Mouse (Mus musculus): ENCODE measurements around the gene C5ar1. TPM values are rescaled to one million over a fixed set of nuclear protein-coding genes. Genes with fewer than 3 reads are reported as not detected.
"Not testable (repeated sequence)": the region's sequence is repeated elsewhere in the genome, so short reads cannot be mapped to it uniquely, and the experiment has no call there.

The C5ar1 gene
- polyA plus RNA-seq, 1 experiment: 1.3 TPM

DNA sequence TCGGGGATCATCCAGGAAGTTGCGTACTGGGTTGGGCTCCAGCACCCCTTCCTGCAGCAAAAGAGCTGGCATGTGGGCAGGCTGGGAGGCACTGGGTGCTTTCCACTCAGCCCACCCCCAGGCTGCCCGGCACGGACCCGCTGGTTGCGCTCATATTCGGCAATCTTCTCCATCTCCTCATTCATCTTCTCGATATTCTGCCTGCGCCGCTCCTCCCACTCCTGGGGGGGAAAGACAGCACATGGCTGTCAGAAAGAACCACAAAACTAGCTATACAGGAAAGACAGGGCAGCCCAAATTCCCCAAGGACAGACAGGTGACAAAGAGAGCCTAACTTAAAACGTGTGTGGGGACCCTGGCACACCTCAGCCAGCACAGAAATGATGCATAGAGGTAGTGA, 21.4 kb upstream of the C5ar1 start:
- no peak for DNase-seq (ENCODE audit: extremely low spot score in 1 of 2, low spot score in 1 of 2)

DNA sequence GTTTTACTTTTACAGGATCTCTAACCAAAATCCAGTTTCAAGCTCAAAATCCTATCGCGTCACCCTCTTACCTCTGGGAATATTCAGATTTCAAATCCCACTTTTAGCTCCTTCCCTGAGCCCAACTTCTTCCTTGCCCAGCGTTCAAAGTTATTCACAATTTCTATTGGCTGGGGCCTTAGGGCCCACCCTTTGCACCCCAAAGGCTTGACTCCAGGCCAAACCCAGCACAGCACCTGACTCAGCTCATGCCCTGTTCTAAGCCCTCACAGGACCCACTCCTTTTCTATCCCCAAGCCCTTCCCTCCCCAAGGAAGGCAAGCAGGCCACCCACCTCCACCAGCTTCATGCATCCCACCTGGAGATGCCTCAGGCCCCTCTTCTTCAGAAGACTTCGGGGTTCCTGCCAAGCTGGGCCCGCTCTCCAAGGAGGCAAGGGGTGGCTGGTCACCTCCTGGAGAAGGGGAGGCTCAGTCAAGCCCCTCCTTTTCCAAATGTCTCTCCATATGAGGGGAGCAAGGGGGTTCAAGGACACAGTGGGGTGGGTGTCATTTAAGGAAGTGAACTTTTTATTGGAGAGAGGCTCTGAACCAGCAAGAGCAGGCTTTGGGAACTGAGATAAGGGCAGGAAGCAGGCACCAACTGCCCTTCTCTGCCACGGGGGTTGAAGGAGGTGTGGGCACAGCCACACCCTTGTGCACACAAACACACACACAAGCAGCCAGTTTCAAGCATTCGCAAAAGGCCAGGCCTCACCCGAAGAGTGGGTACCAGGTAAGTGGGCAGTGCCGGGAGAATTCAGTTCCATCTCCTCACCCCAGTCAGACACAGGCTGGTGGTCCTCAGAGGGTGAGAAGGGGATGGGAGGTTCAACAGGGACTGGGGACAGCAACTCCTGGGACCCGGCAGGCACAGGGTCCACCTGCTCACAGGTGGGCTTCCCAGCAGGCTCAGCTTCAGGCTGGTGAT, 15.9 kb upstream of the C5ar1 start:
- no peak for DNase-seq (ENCODE audit: extremely low spot score in 1 of 2, low spot score in 1 of 2)

DNA sequence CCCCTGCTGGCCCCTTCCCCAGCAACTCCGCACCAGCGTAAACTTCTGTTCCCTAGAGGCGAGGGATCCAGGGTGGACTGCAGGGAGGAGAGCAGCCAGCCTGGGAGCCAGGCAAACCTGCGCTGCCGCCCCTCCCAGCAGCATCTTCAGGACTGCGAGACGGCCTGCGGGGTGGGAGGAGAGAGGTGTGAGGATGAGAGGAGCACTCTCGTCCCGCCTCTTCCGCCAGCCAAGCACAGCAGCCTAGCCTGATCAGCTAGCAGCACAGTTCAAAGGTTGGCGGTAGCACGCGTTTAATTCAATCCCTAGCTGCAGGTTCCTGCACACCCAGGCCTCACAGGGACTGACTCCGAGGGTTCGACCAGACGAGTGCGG, 14.4 kb upstream of the C5ar1 start:
- peak in 1 of 2 experiments; percentile 53 for DNase-seq (ENCODE audit: extremely low spot score in 1 of 2, low spot score in 1 of 2)

DNA sequence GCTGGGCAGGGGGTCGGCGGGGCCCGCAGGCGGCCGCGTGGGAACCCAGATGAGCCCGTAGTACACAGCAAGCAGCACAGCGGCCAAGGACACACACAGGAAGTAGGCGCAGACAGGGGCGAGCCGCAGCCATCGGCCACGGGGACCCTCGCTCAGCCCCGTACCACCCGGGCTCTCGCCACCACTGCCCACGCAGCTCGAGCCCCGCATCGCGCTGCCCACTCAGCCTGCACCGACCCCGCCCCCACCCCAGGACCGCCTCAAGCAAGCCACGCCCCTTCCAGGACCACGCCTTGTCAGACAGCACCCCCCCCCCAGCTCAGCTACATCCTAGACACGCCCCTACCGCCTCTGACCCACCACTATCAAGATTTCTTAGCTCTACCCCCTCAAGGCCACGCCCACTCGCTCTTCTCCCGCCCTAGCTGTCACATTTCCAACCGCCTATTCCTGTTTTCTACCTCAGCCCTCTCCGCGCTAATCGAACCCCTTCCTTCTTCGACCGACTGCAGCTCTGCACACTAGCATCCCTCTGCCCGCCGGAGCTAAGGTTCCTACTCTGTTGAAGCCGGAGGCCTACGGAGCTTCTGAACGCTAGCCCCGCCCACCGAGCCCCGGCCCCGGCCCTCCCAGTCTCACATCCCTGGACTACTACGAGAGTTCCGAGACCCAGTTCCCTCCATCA, 13.9 kb upstream of the C5ar1 start, which contains the start of gene Inafm1:
Inafm1 (minus strand) TSS at position 537 of the 685 bp plus-strand sequence.
- DNase-seq (ENCODE audit: extremely low spot score in 1 of 2, low spot score in 1 of 2): peak; percentile 73 to 87

DNA sequence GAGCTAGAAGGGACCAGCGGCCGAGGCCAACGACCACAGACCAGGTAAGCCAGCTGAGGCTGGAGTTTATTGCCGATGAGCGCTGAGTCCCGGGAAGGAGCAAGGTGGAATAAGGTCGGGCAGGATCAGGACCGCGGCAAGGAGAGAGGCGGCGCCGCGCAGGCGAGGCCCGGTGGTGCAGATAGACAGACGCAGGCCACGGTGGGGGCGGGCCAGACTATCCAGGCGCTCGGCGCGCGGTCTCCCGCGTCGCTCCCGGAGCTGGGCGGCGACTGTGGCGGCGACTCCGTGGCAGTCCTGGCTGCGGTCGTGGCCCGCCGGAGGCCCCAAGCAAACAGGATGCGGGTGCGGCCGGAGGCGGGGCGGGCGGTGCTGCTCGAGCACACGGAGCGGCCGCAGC, 13.3 kb upstream of the C5ar1 start:
- DNase-seq (ENCODE audit: extremely low spot score in 1 of 2, low spot score in 1 of 2): peak in 1 of 2 experiments; percentile 72

DNA sequence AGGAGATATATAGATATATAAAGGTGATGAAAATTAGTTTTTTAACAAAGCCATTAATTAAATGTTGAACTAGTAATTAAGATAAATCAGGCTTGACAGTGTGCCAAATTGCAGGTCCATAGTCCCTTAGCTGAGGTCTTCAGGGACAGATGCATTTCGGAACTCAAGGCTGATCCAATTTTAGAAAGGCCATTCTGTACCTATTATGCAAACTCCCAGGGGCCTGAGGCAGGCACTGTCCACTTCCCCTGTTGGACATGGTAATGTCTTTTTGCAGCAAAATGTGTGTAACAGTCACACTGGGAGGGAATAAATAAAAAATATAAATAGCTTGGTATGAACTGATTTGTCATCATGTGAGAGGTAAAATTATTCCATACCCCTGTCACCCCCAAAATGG, 11.8 kb upstream of the C5ar1 start:
- no peak for DNase-seq (ENCODE audit: extremely low spot score in 1 of 2, low spot score in 1 of 2)

DNA sequence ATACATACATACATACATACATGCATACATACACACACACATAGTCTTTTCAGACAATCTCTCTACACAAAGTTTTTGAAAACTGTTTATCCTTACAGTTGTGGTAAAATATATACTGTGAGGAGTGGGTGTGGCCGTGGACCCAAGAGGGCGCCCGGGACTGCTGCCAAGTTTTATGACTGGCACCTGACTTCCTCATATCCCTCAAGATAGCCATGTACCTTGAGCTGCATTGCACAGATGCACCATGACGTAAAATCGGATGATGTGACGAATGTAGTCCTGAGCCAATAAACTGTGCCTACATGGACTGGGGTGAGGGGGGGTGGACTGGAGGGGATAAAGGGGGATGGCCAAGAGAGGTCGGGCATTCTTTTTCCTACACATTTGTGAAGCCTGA, 7.3 kb upstream of the C5ar1 start:
- not testable (repeated sequence) for DNase-seq (ENCODE audit: extremely low spot score in 1 of 2, low spot score in 1 of 2)

DNA sequence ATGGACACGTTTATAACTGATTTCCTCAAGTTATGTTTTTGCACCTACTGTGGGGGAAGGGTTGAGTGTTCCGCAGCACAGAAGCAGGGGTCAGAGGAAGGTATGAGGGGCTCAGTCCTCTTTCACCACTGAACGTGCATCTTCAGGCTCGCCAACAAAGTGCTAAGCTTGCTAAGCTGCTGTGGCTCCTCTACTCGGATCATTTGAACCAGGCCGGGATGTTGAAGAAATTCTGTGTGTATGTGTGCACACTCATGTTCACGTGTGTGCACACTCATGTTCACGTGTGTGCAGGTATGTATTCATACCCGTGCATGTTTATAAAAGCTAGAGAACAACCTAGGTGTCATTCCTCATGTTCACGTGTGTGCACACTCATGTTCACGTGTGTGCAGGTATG, 6.5 kb upstream of the C5ar1 start:
- DNase-seq (ENCODE audit: extremely low spot score in 1 of 2, low spot score in 1 of 2): no peak

DNA sequence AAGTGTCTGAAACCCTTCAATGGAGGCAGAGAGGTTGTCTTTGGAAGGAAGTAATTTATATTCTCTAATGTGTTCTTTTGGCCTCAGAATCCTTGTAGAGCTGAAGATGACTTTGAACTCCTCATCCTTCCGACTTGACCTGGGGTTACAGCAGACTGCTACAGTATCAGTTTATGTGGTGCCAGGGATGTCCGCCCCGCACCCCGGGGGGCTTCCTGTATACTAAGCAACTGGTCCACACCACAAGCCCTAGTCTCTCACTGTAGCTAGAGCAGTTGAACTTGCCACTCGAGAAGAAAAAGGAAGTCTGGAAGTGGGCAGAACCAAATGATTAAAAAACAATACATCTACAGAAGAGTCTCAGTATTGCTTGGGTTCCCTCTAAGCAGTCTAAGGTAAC, 4.5 kb upstream of the C5ar1 start:
- no peak for DNase-seq (ENCODE audit: extremely low spot score in 1 of 2, low spot score in 1 of 2)

DNA sequence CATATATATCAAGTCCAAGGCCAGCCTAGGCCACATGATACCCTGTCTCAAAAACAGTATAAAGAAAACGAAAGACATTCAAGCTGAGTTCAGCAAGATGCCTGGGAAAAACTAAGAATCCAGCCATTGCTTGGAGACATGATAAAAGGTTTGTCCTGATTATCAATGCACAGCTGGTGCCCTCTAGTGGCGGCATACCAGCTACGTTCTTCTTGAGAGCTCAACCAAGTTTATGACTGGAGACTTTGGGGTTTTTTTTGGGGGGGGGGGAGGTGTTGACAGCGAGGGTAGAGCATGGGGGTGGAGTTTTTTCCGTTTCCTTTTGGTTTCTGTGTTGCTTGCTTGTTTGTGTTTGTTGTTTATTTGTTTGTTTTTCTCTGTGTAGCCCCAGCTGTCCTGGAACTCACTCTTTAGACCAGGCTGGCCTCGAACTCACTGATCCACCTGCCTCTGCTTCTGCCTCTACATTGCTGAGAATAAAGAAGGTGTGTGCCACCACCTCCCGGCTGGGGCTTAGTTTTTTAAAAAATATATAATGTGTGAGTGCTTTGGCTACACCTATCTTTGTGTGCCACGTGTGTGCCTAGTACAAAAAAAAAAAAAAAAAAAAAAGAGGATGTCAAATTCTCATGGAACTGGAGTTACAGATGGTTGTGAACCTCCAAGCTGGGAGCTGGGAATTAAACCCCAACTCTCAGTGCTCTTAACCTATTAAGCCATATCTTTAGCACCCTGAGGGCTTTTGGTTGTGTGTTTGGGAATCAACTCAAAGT, 3.9 kb upstream of the C5ar1 start:
- DNase-seq (ENCODE audit: extremely low spot score in 1 of 2, low spot score in 1 of 2): peak in 1 of 2 experiments; percentile 90

DNA sequence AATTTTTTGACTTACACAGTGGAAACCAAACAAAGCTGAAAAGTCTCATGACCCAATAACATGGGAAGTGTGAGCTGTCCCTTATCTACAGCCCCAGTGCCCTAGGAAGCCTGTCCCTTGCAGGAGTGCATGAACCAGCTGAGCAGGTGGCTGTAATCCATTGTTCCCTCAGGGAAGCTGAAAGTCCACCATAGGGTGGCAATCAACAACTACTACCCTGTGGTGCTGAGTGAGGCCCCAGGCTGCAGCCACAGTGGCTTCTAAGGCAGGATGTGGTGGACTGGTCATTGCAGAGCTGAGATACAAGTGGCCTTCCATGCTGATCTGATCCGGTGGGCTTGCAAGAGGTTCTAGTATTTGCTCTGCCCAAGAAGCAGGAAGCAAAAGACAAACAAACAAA, 1.8 kb upstream of the C5ar1 start:
- DNase-seq (ENCODE audit: extremely low spot score in 1 of 2, low spot score in 1 of 2): no peak

DNA sequence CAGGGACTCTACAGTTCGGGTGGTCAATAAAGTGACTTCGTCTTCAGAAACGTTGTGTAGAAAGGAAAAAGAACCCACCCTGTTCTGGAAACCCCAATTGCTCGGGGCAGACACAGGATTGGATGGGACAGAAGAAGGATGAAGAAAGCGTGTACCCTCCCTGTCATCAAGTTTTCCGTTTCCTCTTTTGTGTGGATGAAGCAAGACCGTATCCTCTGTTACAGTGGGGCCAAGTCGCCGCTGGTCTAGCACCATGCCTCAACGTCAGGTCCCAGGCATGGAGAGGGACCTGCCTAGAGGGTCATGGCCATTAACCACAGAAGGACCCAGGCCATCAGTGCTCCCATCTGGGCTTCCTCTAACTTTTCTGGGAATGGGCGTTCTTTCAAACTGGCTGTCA, 1.5 kb downstream of the C5ar1 start:
- no peak for DNase-seq (ENCODE audit: extremely low spot score in 1 of 2, low spot score in 1 of 2)

DNA sequence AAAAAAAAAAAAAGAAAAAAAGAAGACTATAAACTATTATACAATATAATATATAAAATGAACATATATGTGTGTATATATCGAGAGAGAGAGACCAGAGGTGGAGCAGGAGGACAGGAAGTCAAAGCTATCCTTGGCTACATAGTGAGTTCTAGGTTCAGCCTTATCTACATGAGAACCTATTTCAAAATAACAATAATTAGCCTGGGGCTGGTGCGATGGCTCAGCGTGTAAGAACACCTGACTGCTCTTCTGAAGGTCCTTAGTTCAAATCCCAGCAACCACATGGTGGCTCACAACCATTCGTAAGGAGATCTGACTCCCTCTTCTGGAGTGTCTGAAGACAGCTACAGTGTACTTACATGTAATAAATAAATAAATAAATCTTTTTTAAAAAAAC, 3.4 kb downstream of the C5ar1 start:
- DNase-seq (ENCODE audit: extremely low spot score in 1 of 2, low spot score in 1 of 2): not testable (repeated sequence)

DNA sequence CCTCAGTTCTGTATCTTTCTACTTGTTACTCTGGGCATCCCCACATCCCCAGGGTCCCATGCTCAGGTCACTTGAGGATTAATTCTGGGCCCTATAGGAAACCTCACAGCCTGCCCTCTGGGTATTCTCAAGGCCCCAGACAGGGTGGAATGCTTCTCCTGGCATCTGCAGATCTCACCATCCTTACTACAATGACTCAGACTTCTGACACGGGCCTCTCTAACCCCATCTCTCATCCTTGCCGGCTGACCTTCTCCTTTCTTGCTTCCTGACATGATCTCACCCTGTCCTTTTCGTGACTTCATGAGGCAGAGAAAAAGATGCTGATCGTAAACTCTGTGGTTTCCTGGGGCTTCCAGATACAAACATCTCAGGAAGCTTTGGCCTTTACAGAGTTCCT, 5.1 kb downstream of the C5ar1 start:
- DNase-seq (ENCODE audit: extremely low spot score in 1 of 2, low spot score in 1 of 2): no peak

DNA sequence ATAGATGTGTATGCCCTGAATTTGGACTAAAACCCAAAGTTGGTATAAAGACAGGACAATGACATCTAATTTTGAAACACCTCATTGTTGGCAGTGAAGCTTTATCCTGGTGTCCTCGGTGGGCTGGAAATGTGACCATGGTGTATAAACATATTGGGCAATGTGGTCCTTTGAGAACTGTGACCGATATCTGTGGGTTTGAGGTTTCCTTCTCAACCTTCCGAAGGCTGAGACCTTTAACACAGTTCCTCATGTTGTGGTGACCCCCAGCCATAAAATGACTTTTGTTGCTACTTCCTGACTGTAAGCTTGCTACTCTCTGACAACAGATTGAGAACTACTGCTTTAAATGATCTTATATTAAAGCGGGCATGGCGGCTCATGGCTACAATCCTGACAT, 8.7 kb downstream of the C5ar1 start:
- DNase-seq (ENCODE audit: extremely low spot score in 1 of 2, low spot score in 1 of 2): no peak

DNA sequence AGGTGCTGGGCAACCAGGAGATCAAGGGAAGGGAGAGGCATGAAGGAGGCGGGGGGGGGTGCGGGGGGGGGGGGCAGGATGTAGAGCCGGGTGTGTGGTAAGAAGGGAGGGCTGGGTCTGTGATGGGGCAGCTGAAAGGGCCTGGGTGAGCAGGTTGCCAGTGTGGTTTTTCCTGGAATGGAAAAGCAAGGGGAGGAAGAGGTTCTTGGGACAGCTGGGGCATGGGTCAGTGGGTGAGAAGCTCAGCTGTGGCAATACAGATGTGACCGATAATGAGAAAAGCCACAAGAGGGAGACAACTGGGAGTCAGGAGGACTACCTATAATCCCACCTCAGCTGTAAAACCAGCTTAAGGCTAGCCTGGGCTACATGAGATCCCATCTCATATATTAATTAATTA, 13.4 kb downstream of the C5ar1 start:
- no peak for DNase-seq (ENCODE audit: extremely low spot score in 1 of 2, low spot score in 1 of 2)

DNA sequence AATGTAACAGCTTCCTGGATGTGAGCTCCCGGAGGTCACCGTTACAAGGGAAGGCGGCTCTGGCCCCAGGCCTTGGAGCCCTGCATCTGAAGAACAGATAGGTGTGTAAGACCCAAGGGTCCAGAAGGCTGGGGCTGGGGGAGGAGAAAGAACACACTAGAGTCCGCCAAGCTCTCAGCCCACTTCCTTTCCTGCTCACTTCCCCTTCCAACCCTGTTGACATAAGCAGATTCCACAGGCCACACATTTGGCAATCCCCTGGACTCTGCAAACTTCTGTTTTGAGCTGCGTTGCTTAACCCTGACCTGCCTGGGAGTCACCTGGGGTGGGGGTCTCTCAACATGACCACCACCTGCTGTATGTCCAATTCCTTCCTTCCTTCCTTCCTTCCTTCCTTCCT, 15.3 kb downstream of the C5ar1 start, which contains the start of gene C5ar2:
C5ar2 (minus strand) TSS at position 88 of the 400 bp plus-strand sequence.
- peak in 1 of 2 experiments; percentile 15 for DNase-seq (ENCODE audit: extremely low spot score in 1 of 2, low spot score in 1 of 2)

DNA sequence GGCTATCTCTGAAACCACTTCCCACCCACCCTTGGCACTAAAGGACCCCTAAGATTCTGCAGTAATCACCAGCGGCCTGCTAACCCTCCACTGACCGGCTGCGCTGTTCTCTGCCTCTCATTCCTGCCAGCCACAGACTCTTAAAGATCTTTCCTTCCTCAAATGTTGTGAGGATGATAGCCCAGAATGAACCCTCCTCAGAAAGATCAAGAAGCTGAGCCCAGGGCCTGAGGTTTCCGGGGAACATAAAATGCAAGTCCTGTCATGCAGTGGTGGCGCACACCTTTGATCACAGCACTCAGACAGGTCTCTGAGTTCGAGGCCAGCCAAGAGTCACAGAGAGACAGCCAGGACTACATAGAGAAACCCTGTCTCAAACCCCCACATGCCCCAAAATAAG, 17.1 kb downstream of the C5ar1 start:
- no peak for DNase-seq (ENCODE audit: extremely low spot score in 1 of 2, low spot score in 1 of 2)

DNA sequence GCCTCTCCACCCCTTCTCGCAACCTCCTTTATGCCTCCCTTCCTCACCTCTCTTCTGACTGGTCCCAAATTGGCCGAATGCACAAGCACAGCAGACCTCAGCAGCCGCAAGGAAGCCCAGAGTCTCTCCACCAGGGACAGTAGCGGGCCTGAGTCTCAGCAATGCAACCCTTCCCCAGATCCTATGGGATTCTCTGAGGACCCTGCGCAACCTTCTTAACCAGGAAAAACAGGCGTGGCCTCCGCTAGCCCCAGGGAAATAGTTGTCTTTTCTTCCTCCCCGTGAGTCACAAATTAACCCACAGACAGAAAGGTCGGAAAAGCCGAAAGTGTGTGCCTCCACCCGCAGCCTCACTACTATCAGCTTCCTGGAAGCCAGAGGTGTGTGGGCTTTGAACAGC, 17.6 kb downstream of the C5ar1 start:
- DNase-seq (ENCODE audit: extremely low spot score in 1 of 2, low spot score in 1 of 2): no peak

DNA sequence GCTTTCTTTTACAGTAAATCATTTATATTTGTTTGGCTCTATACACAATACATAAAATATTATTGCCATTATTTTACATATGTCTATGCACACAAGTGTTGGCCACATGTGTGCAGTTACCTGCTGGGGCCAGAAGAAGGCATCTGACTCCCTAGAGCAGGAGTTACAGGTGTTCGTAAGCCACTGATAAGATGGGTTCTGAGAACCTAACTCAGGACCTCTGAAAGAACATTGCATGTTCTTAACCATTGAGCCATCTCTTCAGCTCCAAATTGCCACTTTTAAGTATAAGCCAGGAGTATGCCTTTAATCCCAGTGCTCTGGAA, 18.4 kb downstream of the C5ar1 start:
- no peak for DNase-seq (ENCODE audit: extremely low spot score in 1 of 2, low spot score in 1 of 2)
